In genomic region chr15:12449321-12449720, GRCm38 (mm10) we compare ENCODE assay signal across 28 mouse cellular contexts.
DNase-seq lines count a peak whose midpoint lies in the region; ATAC-seq and TF ChIP-seq lines count a peak whose summit lies in the region.
"Had no signal": no experiment of that assay in that cellular context is flagged by ENCODE, and none has a peak within 500 bp of the region (broad histone marks: within the 10 kb centered on the region; RNA-seq: fewer than 3 reads in every experiment).

No protein-coding gene starts in this region.

- H3K4me1 ChIP-seq in heart, postnatal 0 days (ENCODE audit: control insufficient read depth, insufficient read depth) = 0 out of 2 replicates have a peak, but pooled peaks cover 4% of the 10 kb centered on the region
- H3K4me1 ChIP-seq in heart, embryonic 12.5 days (replicated peaks) = peaks cover 18% of the 10 kb centered on the region
- H3K4me1 ChIP-seq in limb, embryonic 10.5 days = peaks cover 41% of the 10 kb centered on the region
- H3K4me1 ChIP-seq: forebrain, embryonic 12.5 days; forebrain, embryonic 15.5 days had no signal

- no peak for TF ChIP-seq EP300 in heart, postnatal 0 days (IDR thresholded peaks at IDR 0.05; ENCODE audit: low read depth)

- no peak for ATAC-seq in heart, postnatal 0 days (ENCODE audit: insufficient read depth, low read depth)
- no peak for ATAC-seq in heart, embryonic 12.5 days (ENCODE audit: insufficient number of reproducible peaks, low FRiP score)
- no peak for ATAC-seq in megakaryocyte, adult 5-6 weeks (ENCODE audit: poor library complexity, severe bottlenecking)
- ATAC-seq: CD4-positive, CD25-positive, alpha-beta regulatory T cell, adult 4 months; forebrain, embryonic 15.5 days; intestine, postnatal 0 days had no signal

- H3K9me3 ChIP-seq in heart, postnatal 0 days (replicated peaks; ENCODE audit: control insufficient read depth, low read length) = no peaks in the 10 kb centered on the region
- no peaks in the 10 kb centered on the region; the same call in 1 of the 2 replicates for H3K9me3 ChIP-seq in heart, embryonic 12.5 days (replicated peaks)
- H3K9me3 ChIP-seq in limb, embryonic 10.5 days (replicated peaks) = no peaks in the 10 kb centered on the region
- H3K9me3 ChIP-seq: embryonic facial prominence, embryonic 10.5 days; embryonic facial prominence, embryonic 13.5 days; forebrain, embryonic 12.5 days; forebrain, embryonic 15.5 days; hindbrain, embryonic 12.5 days; hindbrain, embryonic 15.5 days had no signal

- H3K9ac ChIP-seq in heart, postnatal 0 days (replicated peaks; ENCODE audit: low read depth, low read length) = no peak overlapping the region
- no peak overlapping the region for H3K9ac ChIP-seq in heart, embryonic 12.5 days
- H3K9ac ChIP-seq: embryonic facial prominence, embryonic 13.5 days; forebrain, embryonic 12.5 days; forebrain, embryonic 15.5 days; hindbrain, embryonic 12.5 days; hindbrain, embryonic 15.5 days had no signal

- no peak overlapping the region for H3K4me3 ChIP-seq in heart, postnatal 0 days (ENCODE audit: low read depth, low read length)
- no peak overlapping the region for H3K4me3 ChIP-seq in heart, embryonic 12.5 days
- H3K4me3 ChIP-seq in limb, embryonic 10.5 days = no peak overlapping the region
- H3K4me3 ChIP-seq: embryonic facial prominence, embryonic 10.5 days; embryonic facial prominence, embryonic 13.5 days; erythroblast, embryonic 14.5 days; forebrain, embryonic 12.5 days; forebrain, embryonic 15.5 days; hindbrain, embryonic 12.5 days; hindbrain, embryonic 15.5 days had no signal

- no peak for DNase-seq in heart, postnatal 0 days (ENCODE audit: low spot score)
- peak; percentile 72 for DNase-seq in ES-CJ7 (ENCODE audit: low read depth, low spot score)
- DNase-seq in R1 (ENCODE audit: low read depth, low spot score) = peak; percentile 67
- DNase-seq in limb, embryonic 10.5 days (ENCODE audit: low spot score) = no peak
- no peak for DNase-seq in lung, postnatal 36 days
- DNase-seq: adrenal gland, adult 2 months; adrenal gland, postnatal 14 days; cerebellum, adult 11-12 months; cerebellum, adult 8-10 months; cerebellum, postnatal 10 days; cerebellum, postnatal 36 days; embryo, embryonic 11 days; gastrocnemius, postnatal 14 days; heart, adult 11 months; heart, postnatal 10 days; heart, postnatal 36 days; kidney, adult 8-10 months had no signal

- H3K27me3 ChIP-seq in heart, postnatal 0 days (ENCODE audit: control insufficient read depth, insufficient read depth, low read length) = no peaks in the 10 kb centered on the region
- no peaks in the 10 kb centered on the region for H3K27me3 ChIP-seq in heart, embryonic 12.5 days (replicated peaks)
- H3K27me3 ChIP-seq in limb, embryonic 10.5 days (ENCODE audit: low read depth, poor library complexity, severe bottlenecking) = no peaks in the 10 kb centered on the region
- H3K27me3 ChIP-seq: embryonic facial prominence, embryonic 13.5 days; forebrain, embryonic 12.5 days; forebrain, embryonic 15.5 days; hindbrain, embryonic 12.5 days; hindbrain, embryonic 15.5 days had no signal

- 88% methylated on average over 2 of the region's 2 CpGs for WGBS in heart, postnatal 0 days
- WGBS in heart, embryonic 12.5 days = 87% methylated on average over 2 of the region's 2 CpGs
- WGBS in limb, embryonic 10.5 days = 94% methylated on average over 2 of the region's 2 CpGs

- peaks cover 10% of the 10 kb centered on the region; the same call in 1 of the 2 replicates for H3K36me3 ChIP-seq in heart, postnatal 0 days (replicated peaks; ENCODE audit: control insufficient read depth, insufficient read depth, low read length)
- no peaks in the 10 kb centered on the region for H3K36me3 ChIP-seq in heart, embryonic 12.5 days
- no peaks in the 10 kb centered on the region for H3K36me3 ChIP-seq in limb, embryonic 10.5 days
- H3K36me3 ChIP-seq: embryonic facial prominence, embryonic 10.5 days; embryonic facial prominence, embryonic 13.5 days; forebrain, embryonic 12.5 days; forebrain, embryonic 15.5 days; hindbrain, embryonic 12.5 days; hindbrain, embryonic 15.5 days had no signal

- no peak overlapping the region for H3K4me2 ChIP-seq in heart, postnatal 0 days (ENCODE audit: low read depth, low read length)
- no peak overlapping the region for H3K4me2 ChIP-seq in heart, embryonic 12.5 days
- H3K4me2 ChIP-seq: embryonic facial prominence, embryonic 13.5 days; forebrain, embryonic 12.5 days; forebrain, embryonic 15.5 days; hindbrain, embryonic 12.5 days; hindbrain, embryonic 15.5 days had no signal

- H3K27ac ChIP-seq in heart, postnatal 0 days (ENCODE audit: low read depth) = 0 out of 2 replicates have a peak overlapping the region, but pooled peaks have one; percentile 37
- no peak overlapping the region for H3K27ac ChIP-seq in heart, embryonic 12.5 days (ENCODE audit: poor library complexity, severe bottlenecking)
- peak overlapping the region; percentile 68; the same call in 1 of the 2 replicates for H3K27ac ChIP-seq in limb, embryonic 10.5 days
- H3K27ac ChIP-seq: embryonic facial prominence, embryonic 10.5 days; embryonic facial prominence, embryonic 13.5 days; forebrain, embryonic 12.5 days; forebrain, embryonic 15.5 days; hindbrain, embryonic 12.5 days; hindbrain, embryonic 15.5 days had no signal

- TF ChIP-seq CTCF in heart, postnatal 0 days (IDR thresholded peaks at IDR 0.05; ENCODE audit: low read depth) = no peak

Comparison
In these comparisons a context has a peak if more than half of its experiments do, and no peak if none do; other contexts are left out.
1. DNase-seq: peak in ES-CJ7 (single experiment) and R1 (single experiment); none in heart, postnatal 0 days (single experiment), limb, embryonic 10.5 days (single experiment) and lung, postnatal 36 days (single experiment).